Mouse (Mus musculus): Measurements from ENCODE around the gene Cux1. TPM values are rescaled to one million over a fixed set of nuclear protein-coding genes. Genes with fewer than 3 reads are reported as not detected.
A peak's percentile ranks its signal among the peaks of the same experiment; 100 is the strongest.

Cux1 gene
- polyA plus RNA-seq, 2 experiments: 39.0 to 64.3 TPM

DNA sequence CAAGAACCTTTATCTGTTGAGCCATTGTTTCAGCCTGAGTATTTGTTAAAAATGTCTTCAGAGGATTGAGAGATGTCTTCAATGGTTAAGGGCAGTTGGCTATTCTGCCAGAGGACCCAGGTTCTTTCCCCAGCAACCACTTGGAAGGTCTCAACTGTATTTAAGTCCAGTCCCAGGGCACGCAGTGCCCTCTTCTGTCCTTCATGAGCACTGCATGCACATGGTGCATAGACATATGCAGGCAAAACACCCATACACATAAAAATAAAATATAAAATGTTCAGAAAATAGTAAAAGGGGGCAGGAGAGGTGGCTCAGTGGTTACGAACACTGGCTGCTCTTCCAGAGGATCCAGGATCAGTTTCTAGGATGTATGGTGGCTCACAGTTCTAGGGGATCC is 239.6 kb downstream of the Cux1 start:
- DNase-seq (ENCODE audit: low spot score) (no peak), ATAC-seq (ENCODE audit: low FRiP score, low read depth) (no peak)
- TF ChIP-seq POLR2A (IDR thresholded peaks at IDR 0.05; ENCODE audit: borderline replicate concordance, extremely low read depth, insufficient read depth, insufficient read length): no peak
- Histone ChIP-seq H3K4me3 (replicated peaks; ENCODE audit: low read length) (no peak overlapping the region), H3K4me2 (replicated peaks; ENCODE audit: low read depth, low read length, severe bottlenecking) (no peak overlapping the region), H3K9me3 (ENCODE audit: control insufficient read depth, low read length) (no peaks in the 10 kb centered on the region), H3K27me3 (ENCODE audit: control insufficient read depth, insufficient read depth, low read length) (no peaks in the 10 kb centered on the region), H3K36me3 (ENCODE audit: control insufficient read depth, insufficient read depth, low read length) (peaks cover 57% of the 10 kb centered on the region), H3K9ac (ENCODE audit: low read depth, low read length, severe bottlenecking) (no peak overlapping the region), H3K27ac (replicated peaks; ENCODE audit: low read depth, low read length) (no peak overlapping the region), H3K4me1 (ENCODE audit: control insufficient read depth, insufficient read depth, low read length) (no peaks in the 10 kb centered on the region)
- WGBS: 91% methylated on average over 2 of the region's 2 CpGs

DNA sequence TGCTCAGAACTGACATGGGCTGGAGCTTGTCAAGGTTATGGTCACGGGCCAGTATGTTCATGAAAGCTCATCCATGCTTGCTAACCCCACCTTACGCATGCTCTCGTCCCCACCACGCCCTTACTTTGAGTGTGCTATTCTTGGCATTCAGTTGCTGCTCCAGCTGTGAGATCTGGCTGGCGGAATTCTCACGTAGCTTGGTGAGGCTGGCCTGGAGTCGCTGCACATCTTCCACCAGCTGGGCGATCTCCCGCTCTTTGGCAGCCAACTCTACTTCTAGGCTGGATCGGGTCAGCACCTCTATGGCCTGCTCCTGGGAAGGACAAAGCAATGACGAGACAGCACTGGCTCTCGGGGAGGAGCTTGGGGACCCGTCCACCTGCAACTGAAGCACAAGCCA is 240.7 kb downstream of the Cux1 start:
- H3K4me2 ChIP-seq (replicated peaks; ENCODE audit: low read depth, low read length, severe bottlenecking): no peak overlapping the region
- no peak for ATAC-seq (ENCODE audit: low FRiP score, low read depth)
- no peak overlapping the region for H3K9ac ChIP-seq (ENCODE audit: low read depth, low read length, severe bottlenecking)
- H3K27me3 ChIP-seq (ENCODE audit: control insufficient read depth, insufficient read depth, low read length): no peaks in the 10 kb centered on the region
- no peak for TF ChIP-seq POLR2A (IDR thresholded peaks at IDR 0.05; ENCODE audit: borderline replicate concordance, extremely low read depth, insufficient read depth, insufficient read length)
- no peak for DNase-seq (ENCODE audit: low spot score)
- no peak overlapping the region for H3K27ac ChIP-seq (replicated peaks; ENCODE audit: low read depth, low read length)
- H3K9me3 ChIP-seq (ENCODE audit: control insufficient read depth, low read length): no peaks in the 10 kb centered on the region
- H3K4me1 ChIP-seq (ENCODE audit: control insufficient read depth, insufficient read depth, low read length): no peaks in the 10 kb centered on the region
- 94% methylated on average over 13 of the region's 13 CpGs for WGBS
- peaks cover 52% of the 10 kb centered on the region for H3K36me3 ChIP-seq (ENCODE audit: control insufficient read depth, insufficient read depth, low read length)
- no peak overlapping the region for H3K4me3 ChIP-seq (replicated peaks; ENCODE audit: low read length)

DNA sequence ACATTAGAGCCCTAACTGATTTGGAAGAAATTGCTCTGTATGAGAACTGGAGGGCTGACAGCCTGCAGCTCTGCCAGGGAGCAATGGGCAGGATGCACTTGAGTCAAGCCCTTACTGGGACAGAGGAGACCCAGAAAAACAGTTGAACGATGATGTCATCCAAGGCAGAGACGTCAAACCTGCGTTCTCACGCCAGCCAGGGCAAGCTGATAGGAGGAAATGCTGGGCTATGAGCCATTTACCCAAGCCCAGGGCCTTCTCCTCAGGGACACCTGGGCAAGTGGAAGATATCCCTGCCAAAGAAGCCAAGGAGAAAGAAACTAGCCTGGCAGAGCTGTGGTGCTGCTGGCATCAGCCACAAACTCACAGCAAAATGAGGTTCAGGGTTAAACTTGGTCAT is 242.8 kb downstream of the Cux1 start:
- no peak overlapping the region for H3K9ac ChIP-seq (ENCODE audit: low read depth, low read length, severe bottlenecking)
- TF ChIP-seq POLR2A (IDR thresholded peaks at IDR 0.05; ENCODE audit: borderline replicate concordance, extremely low read depth, insufficient read depth, insufficient read length): no peak
- ATAC-seq (ENCODE audit: low FRiP score, low read depth) (no peak), DNase-seq (ENCODE audit: low spot score) (no peak)
- H3K9me3 ChIP-seq (ENCODE audit: control insufficient read depth, low read length): no peaks in the 10 kb centered on the region
- 66% methylated on average over 4 of the region's 4 CpGs for WGBS
- no peak overlapping the region for H3K4me3 ChIP-seq (replicated peaks; ENCODE audit: low read length)
- no peaks in the 10 kb centered on the region for H3K4me1 ChIP-seq (ENCODE audit: control insufficient read depth, insufficient read depth, low read length)
- H3K36me3 ChIP-seq (ENCODE audit: control insufficient read depth, insufficient read depth, low read length): peaks cover 57% of the 10 kb centered on the region
- no peaks in the 10 kb centered on the region for H3K27me3 ChIP-seq (ENCODE audit: control insufficient read depth, insufficient read depth, low read length)
- H3K4me2 ChIP-seq (replicated peaks; ENCODE audit: low read depth, low read length, severe bottlenecking): no peak overlapping the region
- H3K27ac ChIP-seq (replicated peaks; ENCODE audit: low read depth, low read length): no peak overlapping the region

DNA sequence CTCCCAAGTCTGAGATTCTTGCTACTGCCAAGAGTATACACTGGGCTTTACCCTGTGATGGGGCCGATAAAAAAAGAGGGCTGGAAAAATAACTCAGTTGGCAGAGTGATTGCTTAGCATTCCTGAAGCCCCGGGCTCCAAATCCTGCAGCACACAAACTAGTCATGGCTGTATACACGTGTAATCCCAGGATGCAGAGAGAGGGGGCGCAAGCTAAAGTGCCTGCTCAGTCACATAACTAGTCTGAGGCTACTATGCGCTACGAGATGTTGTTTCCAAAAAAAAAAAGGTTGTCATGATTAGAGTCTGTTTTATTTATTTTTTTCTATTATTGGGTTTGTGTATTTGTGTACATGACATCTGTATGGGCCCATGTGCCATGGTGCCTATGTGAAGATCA is 245.9 kb downstream of the Cux1 start:
- no peak for ATAC-seq (ENCODE audit: low FRiP score, low read depth)
- Histone ChIP-seq H3K4me3 (replicated peaks; ENCODE audit: low read length) (no peak overlapping the region), H3K27ac (replicated peaks; ENCODE audit: low read depth, low read length) (no peak overlapping the region), H3K4me1 (ENCODE audit: control insufficient read depth, insufficient read depth, low read length) (no peaks in the 10 kb centered on the region), H3K9me3 (ENCODE audit: control insufficient read depth, low read length) (no peaks in the 10 kb centered on the region), H3K9ac (ENCODE audit: low read depth, low read length, severe bottlenecking) (no peak overlapping the region), H3K36me3 (ENCODE audit: control insufficient read depth, insufficient read depth, low read length) (peaks cover 55% of the 10 kb centered on the region), H3K27me3 (ENCODE audit: control insufficient read depth, insufficient read depth, low read length) (no peaks in the 10 kb centered on the region), H3K4me2 (replicated peaks; ENCODE audit: low read depth, low read length, severe bottlenecking) (no peak overlapping the region)
- 78% methylated on average over 6 of the region's 6 CpGs for WGBS
- no peak for TF ChIP-seq POLR2A (IDR thresholded peaks at IDR 0.05; ENCODE audit: borderline replicate concordance, extremely low read depth, insufficient read depth, insufficient read length)
- DNase-seq (ENCODE audit: low spot score): peak; percentile 18

DNA sequence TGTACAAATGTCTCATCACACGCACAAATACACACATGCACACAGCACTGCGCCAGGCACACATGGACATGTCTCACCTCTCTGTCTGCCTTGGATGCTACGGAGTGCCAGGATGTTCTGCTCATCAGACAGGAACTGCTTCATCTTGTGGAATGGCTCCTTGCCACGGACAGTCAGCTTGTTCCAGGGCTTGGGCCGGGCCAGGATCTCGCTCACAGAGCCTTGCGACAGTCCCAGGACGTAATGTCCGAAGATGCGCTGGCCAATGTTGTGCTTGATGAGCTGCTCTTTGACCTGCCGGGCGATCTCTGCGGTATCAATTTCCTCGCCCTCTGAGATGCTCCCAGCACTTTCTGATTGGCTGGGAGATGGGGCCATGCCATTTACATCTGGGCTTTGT is 254.7 kb downstream of the Cux1 start:
- Histone ChIP-seq H3K9ac (ENCODE audit: low read depth, low read length, severe bottlenecking) (no peak overlapping the region), H3K4me2 (replicated peaks; ENCODE audit: low read depth, low read length, severe bottlenecking) (no peak overlapping the region), H3K9me3 (ENCODE audit: control insufficient read depth, low read length) (no peaks in the 10 kb centered on the region), H3K27me3 (ENCODE audit: control insufficient read depth, insufficient read depth, low read length) (no peaks in the 10 kb centered on the region), H3K4me1 (ENCODE audit: control insufficient read depth, insufficient read depth, low read length) (no peaks in the 10 kb centered on the region), H3K27ac (replicated peaks; ENCODE audit: low read depth, low read length) (no peak overlapping the region), H3K4me3 (replicated peaks; ENCODE audit: low read length) (no peak overlapping the region), H3K36me3 (ENCODE audit: control insufficient read depth, insufficient read depth, low read length) (peaks cover 88% of the 10 kb centered on the region)
- 95% methylated on average over 14 of the region's 14 CpGs for WGBS
- TF ChIP-seq POLR2A (IDR thresholded peaks at IDR 0.05; ENCODE audit: borderline replicate concordance, extremely low read depth, insufficient read depth, insufficient read length): no peak
- ATAC-seq (ENCODE audit: low FRiP score, low read depth) (no peak), DNase-seq (ENCODE audit: low spot score) (no peak)

GRCm38 (mm10) chr5:136312166-136312565 is 255.1 kb downstream of the Cux1 start:
- WGBS: 64% methylated on average over 4 of the region's 4 CpGs
- no peak for ATAC-seq (ENCODE audit: low FRiP score, low read depth)
- Histone ChIP-seq H3K9ac (ENCODE audit: low read depth, low read length, severe bottlenecking) (no peak overlapping the region), H3K27ac (replicated peaks; ENCODE audit: low read depth, low read length) (no peak overlapping the region), H3K27me3 (ENCODE audit: control insufficient read depth, insufficient read depth, low read length) (no peaks in the 10 kb centered on the region), H3K9me3 (ENCODE audit: control insufficient read depth, low read length) (no peaks in the 10 kb centered on the region), H3K4me3 (replicated peaks; ENCODE audit: low read length) (no peak overlapping the region), H3K4me2 (replicated peaks; ENCODE audit: low read depth, low read length, severe bottlenecking) (no peak overlapping the region), H3K4me1 (ENCODE audit: control insufficient read depth, insufficient read depth, low read length) (no peaks in the 10 kb centered on the region), H3K36me3 (ENCODE audit: control insufficient read depth, insufficient read depth, low read length) (peaks cover 92% of the 10 kb centered on the region)
- no peak for TF ChIP-seq POLR2A (IDR thresholded peaks at IDR 0.05; ENCODE audit: borderline replicate concordance, extremely low read depth, insufficient read depth, insufficient read length)
- no peak for DNase-seq (ENCODE audit: low spot score)
